Mouse (Mus musculus): ENCODE measurements around the gene Wdr62. TPM values are rescaled to one million over a fixed set of nuclear protein-coding genes. Genes with fewer than 3 reads are reported as not detected.
A peak's percentile ranks its signal among the peaks of the same experiment; 100 is the strongest.

The Wdr62 gene
- polyA plus RNA-seq, 1 experiment from 2014 or later = 11.6 TPM

GRCm38 (mm10) chr7:30318142-30318541, 37.9 kb upstream of the Wdr62 start:
- no peak overlapping the region for H3K4me3 ChIP-seq
- no peaks in the 10 kb centered on the region for H3K9me3 ChIP-seq (replicated peaks)
- peaks cover 25% of the 10 kb centered on the region for H3K4me1 ChIP-seq
- no peak overlapping the region for H3K27ac ChIP-seq
- no peak overlapping the region for H3K9ac ChIP-seq
- no peak for ATAC-seq
- H3K27me3 ChIP-seq = no peaks in the 10 kb centered on the region
- H3K36me3 ChIP-seq (ENCODE audit: poor library complexity, severe bottlenecking) = no peaks in the 10 kb centered on the region
- 94% methylated on average over 3 of the region's 3 CpGs for WGBS
- H3K4me2 ChIP-seq = no peak overlapping the region

- Histone ChIP-seq H3K4me1 (peaks cover 10% of the 10 kb centered on the region), H3K4me3 (no peak overlapping the region), H3K36me3 (ENCODE audit: poor library complexity, severe bottlenecking) (peaks cover 11% of the 10 kb centered on the region; the same call in 1 of the 2 replicates), H3K27ac (no peak overlapping the region), H3K4me2 (no peak overlapping the region), H3K27me3 (no peaks in the 10 kb centered on the region), H3K9me3 (replicated peaks) (no peaks in the 10 kb centered on the region), H3K9ac (no peak overlapping the region)
- 77% methylated on average over 13 of the region's 13 CpGs for WGBS
- no peak for ATAC-seq
Measured at GRCm38 (mm10) chr7:30315559-30316529, 35.6 kb upstream of the Wdr62 start.

- Histone ChIP-seq H3K36me3 (ENCODE audit: poor library complexity, severe bottlenecking) (peaks cover 11% of the 10 kb centered on the region; the same call in 1 of the 2 replicates), H3K4me1 (peaks cover 10% of the 10 kb centered on the region), H3K4me3 (peak within 1 kb of the TSS; percentile 6; the same call in 1 of the 2 replicates), H3K9me3 (replicated peaks) (no peaks in the 10 kb centered on the region), H3K27ac (no peak within 1 kb of the TSS), H3K27me3 (no peaks in the 10 kb centered on the region), H3K9ac (peak within 1 kb of the TSS; percentile 54), H3K4me2 (peak within 1 kb of the TSS; percentile 40)
- no peak for ATAC-seq
- 2% methylated on average over 9 of the region's 9 CpGs for WGBS
Measured at GRCm38 (mm10) chr7:30314721-30315155, 34.5 kb upstream of the Wdr62 start, which contains the start of gene Syne4. TSS of gene Syne4 (plus strand) at chr7:30314807.

- H3K27me3 ChIP-seq = no peaks in the 10 kb centered on the region
- peaks cover 11% of the 10 kb centered on the region; the same call in 1 of the 2 replicates for H3K36me3 ChIP-seq (ENCODE audit: poor library complexity, severe bottlenecking)
- no peak overlapping the region for H3K4me3 ChIP-seq
- WGBS = 49% methylated on average over 27 of the region's 27 CpGs
- ATAC-seq = no peak
- H3K9ac ChIP-seq = no peak overlapping the region
- H3K9me3 ChIP-seq (replicated peaks) = no peaks in the 10 kb centered on the region
- peaks cover 17% of the 10 kb centered on the region for H3K4me1 ChIP-seq
- no peak overlapping the region for H3K4me2 ChIP-seq
- no peak overlapping the region for H3K27ac ChIP-seq
Measured at GRCm38 (mm10) chr7:30313666-30314320, 33.6 kb upstream of the Wdr62 start.

- H3K27me3 ChIP-seq = no peaks in the 10 kb centered on the region
- H3K27ac ChIP-seq = no peak overlapping the region
- no peak overlapping the region for H3K4me2 ChIP-seq
- peaks cover 23% of the 10 kb centered on the region for H3K4me1 ChIP-seq
- no peak for ATAC-seq
- 90% methylated on average over 12 of the region's 12 CpGs for WGBS
- H3K9me3 ChIP-seq (replicated peaks) = no peaks in the 10 kb centered on the region
- no peak overlapping the region for H3K9ac ChIP-seq
- peaks cover 34% of the 10 kb centered on the region for H3K36me3 ChIP-seq (ENCODE audit: poor library complexity, severe bottlenecking)
- H3K4me3 ChIP-seq = no peak overlapping the region
Measured at GRCm38 (mm10) chr7:30310136-30310535, 29.9 kb upstream of the Wdr62 start.

GRCm38 (mm10) chr7:30309395-30310129, 29.3 kb upstream of the Wdr62 start:
- H3K27me3 ChIP-seq = no peaks in the 10 kb centered on the region
- ATAC-seq = no peak
- H3K27ac ChIP-seq = no peak overlapping the region
- 72% methylated on average over 15 of the region's 15 CpGs for WGBS
- H3K4me2 ChIP-seq = peak overlapping the region; percentile 90
- no peaks in the 10 kb centered on the region for H3K9me3 ChIP-seq (replicated peaks)
- peak overlapping the region; percentile 83 for H3K9ac ChIP-seq
- H3K36me3 ChIP-seq (ENCODE audit: poor library complexity, severe bottlenecking) = peaks cover 37% of the 10 kb centered on the region
- H3K4me1 ChIP-seq = peaks cover 20% of the 10 kb centered on the region
- H3K4me3 ChIP-seq = peak overlapping the region; percentile 71

GRCm38 (mm10) chr7:30308076-30309005, 28.1 kb upstream of the Wdr62 start, which contains the start of gene Alkbh6:
TSS of gene Alkbh6 (plus strand) at chr7:30308717.
- WGBS = 4% methylated on average over 27 of the region's 27 CpGs
- Histone ChIP-seq H3K27ac (peak within 1 kb of the TSS; percentile 49), H3K4me2 (peak within 1 kb of the TSS; percentile 90), H3K36me3 (ENCODE audit: poor library complexity, severe bottlenecking) (peaks cover 44% of the 10 kb centered on the region), H3K4me3 (peak within 1 kb of the TSS; percentile 71), H3K9ac (peak within 1 kb of the TSS; percentile 83), H3K27me3 (no peaks in the 10 kb centered on the region), H3K4me1 (peaks cover 17% of the 10 kb centered on the region), H3K9me3 (replicated peaks) (no peaks in the 10 kb centered on the region)
- peak; percentile 100 for ATAC-seq

- WGBS = 94% methylated on average over 16 of the region's 16 CpGs
- H3K27me3 ChIP-seq = no peaks in the 10 kb centered on the region
- H3K4me2 ChIP-seq = no peak overlapping the region
- peaks cover 55% of the 10 kb centered on the region for H3K36me3 ChIP-seq (ENCODE audit: poor library complexity, severe bottlenecking)
- H3K4me3 ChIP-seq = no peak overlapping the region
- H3K27ac ChIP-seq = 0 out of 2 replicates have a peak overlapping the region, but pooled peaks have one; percentile 59
- no peaks in the 10 kb centered on the region for H3K9me3 ChIP-seq (replicated peaks)
- H3K4me1 ChIP-seq = peaks cover 17% of the 10 kb centered on the region
- H3K9ac ChIP-seq = no peak overlapping the region
- ATAC-seq = no peak
Measured at GRCm38 (mm10) chr7:30306083-30306779, 26.0 kb upstream of the Wdr62 start.

GRCm38 (mm10) chr7:30300914-30301313, 20.7 kb upstream of the Wdr62 start:
- Histone ChIP-seq H3K4me2 (no peak overlapping the region), H3K36me3 (ENCODE audit: poor library complexity, severe bottlenecking) (peaks cover 90% of the 10 kb centered on the region), H3K9me3 (replicated peaks) (no peaks in the 10 kb centered on the region), H3K27me3 (no peaks in the 10 kb centered on the region), H3K4me1 (no peaks in the 10 kb centered on the region), H3K27ac (no peak overlapping the region), H3K4me3 (no peak overlapping the region), H3K9ac (no peak overlapping the region)
- no peak for ATAC-seq
- 48% methylated on average over 3 of the region's 3 CpGs for WGBS

- Histone ChIP-seq H3K4me3 (no peak overlapping the region), H3K36me3 (ENCODE audit: poor library complexity, severe bottlenecking) (peaks cover 92% of the 10 kb centered on the region), H3K4me1 (peaks cover 27% of the 10 kb centered on the region), H3K4me2 (no peak overlapping the region), H3K27ac (no peak overlapping the region), H3K9ac (no peak overlapping the region), H3K27me3 (no peaks in the 10 kb centered on the region), H3K9me3 (replicated peaks) (no peaks in the 10 kb centered on the region)
- ATAC-seq = no peak
- WGBS = 85% methylated on average over 16 of the region's 16 CpGs
Measured at GRCm38 (mm10) chr7:30297266-30297665, 17.0 kb upstream of the Wdr62 start.

Data from forebrain, embryonic 13.5 days (tissue).